Mouse (Mus musculus): ENCODE results near the gene Txlng.

GRCm38 (mm10) chrX:162829203-162829708 lies at the start of gene Txlng:
- TF ChIP-seq CTCF (IDR thresholded peaks at IDR 0.05; ENCODE audit: borderline replicate concordance, insufficient read depth, low read depth, low read length) (no peak), POLR2A (IDR thresholded peaks at IDR 0.05; ENCODE audit: borderline replicate concordance, insufficient read depth, low read length) (peak; percentile 79)

Measured in cerebellum, adult 2 months (tissue).